Mouse (Mus musculus): Measurements from ENCODE around the gene Yars.

Gene Yars

DNA sequence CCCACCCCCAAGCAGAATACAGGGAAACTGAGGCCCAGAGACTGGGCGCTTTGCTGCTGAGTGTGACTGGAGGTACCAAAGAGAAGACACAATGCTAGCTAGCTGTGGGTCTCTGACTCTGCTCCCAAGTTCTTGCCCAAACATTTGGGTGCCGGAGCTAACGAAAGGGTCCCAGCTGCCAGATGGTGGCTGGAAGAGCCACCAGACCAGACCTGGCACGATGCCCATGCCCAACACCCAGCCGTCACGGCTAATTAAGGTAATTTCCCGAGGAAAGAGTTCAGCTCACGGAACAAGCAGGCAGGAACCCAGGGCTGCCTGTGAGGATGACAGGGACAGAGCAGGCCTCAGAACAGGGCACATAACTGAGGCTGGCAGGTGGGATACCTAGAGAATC lies 38.4 kb downstream of the Yars start:
- no peak for DNase-seq (ENCODE audit: low spot score)

- no peak for DNase-seq (ENCODE audit: low spot score)
These were observed 41.4 kb downstream of the Yars start for GRCm38 (mm10) chr4:129230926-129231325.

GRCm38 (mm10) chr4:129231594-129232450 lies 42.3 kb downstream of the Yars start:
- no peak for DNase-seq (ENCODE audit: low spot score)

- no peak for DNase-seq (ENCODE audit: low spot score)
These were observed 43.2 kb downstream of the Yars start for GRCm38 (mm10) chr4:129232561-129233360.

GRCm38 (mm10) chr4:129234488-129234887 lies 44.9 kb downstream of the Yars start:
- no peak for DNase-seq (ENCODE audit: low spot score)

GRCm38 (mm10) chr4:129235147-129235546 lies 45.6 kb downstream of the Yars start:
- DNase-seq (ENCODE audit: low spot score): no peak

GRCm38 (mm10) chr4:129236236-129236813 lies 46.8 kb downstream of the Yars start:
- no peak for DNase-seq (ENCODE audit: low spot score)

GRCm38 (mm10) chr4:129237843-129238441 lies 48.4 kb downstream of the Yars start:
- DNase-seq (ENCODE audit: low spot score): no peak

- no peak for DNase-seq (ENCODE audit: low spot score)
These were observed 49.0 kb downstream of the Yars start for GRCm38 (mm10) chr4:129238579-129239016.

DNA sequence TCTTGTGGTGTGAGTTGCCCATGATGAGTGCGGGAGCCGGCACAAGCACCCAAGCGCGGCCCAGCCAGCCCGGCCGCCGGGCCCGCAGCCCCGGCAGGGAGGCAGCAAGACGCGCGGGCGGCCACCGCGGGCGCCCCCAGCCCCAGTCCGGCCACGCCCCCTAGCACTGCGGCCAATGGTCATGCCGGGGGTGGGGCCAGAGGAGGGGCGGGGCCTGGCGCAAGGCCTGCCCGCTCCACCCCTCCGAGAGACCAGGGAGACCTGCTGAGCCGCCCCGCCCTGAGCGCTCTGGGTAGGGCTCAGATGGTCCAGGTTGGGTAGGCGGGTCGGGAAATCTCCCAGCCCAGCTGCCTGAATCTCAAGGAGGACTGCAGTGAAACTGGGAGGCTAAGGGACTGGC lies 49.5 kb downstream of the Yars start:
- no peak for DNase-seq (ENCODE audit: low spot score)

- no peak for DNase-seq (ENCODE audit: low spot score)
These were observed 52.3 kb downstream of the Yars start for GRCm38 (mm10) chr4:129241898-129242297.

DNA sequence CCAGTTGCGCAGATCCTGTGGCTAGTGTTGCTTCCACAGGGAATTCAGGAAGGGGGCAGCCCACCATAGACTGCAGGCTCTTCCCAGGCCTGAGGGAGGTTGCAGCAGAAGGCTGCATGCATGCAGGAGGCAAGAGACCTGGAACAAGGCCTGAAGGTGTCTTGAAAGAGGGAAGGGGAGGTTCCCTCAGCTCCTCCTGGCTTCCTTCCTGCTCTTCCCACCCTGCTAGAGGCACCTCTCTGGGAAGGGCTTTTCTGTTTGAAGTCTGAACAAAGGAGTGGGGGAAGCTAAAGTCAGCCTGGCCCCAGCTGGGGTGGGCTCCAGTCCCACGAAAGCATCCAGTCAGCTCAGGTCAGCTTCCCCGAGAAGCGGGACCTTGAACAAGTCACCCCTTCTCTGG lies 52.8 kb downstream of the Yars start:
- no peak for DNase-seq (ENCODE audit: low spot score)

DNA sequence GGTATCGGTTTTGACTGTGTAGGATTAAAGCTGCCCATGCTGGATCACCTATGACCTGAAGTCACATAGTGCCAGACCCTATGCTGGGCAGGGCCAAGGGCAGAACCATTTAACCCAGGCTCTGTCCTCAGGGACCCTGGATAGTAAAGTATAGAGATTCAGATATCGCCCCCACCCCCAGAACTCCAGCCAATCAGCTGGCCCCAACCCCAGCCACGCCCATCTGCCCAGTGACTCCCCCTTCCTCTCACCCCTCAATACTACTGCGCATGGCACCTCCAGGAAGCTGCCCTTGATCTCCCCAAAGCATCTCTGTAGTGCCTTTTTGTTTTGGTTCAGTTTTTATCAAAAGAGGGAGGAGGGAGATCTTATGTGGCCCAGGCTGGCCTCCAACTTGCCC lies 53.2 kb downstream of the Yars start:
- DNase-seq (ENCODE audit: low spot score): no peak

DNA sequence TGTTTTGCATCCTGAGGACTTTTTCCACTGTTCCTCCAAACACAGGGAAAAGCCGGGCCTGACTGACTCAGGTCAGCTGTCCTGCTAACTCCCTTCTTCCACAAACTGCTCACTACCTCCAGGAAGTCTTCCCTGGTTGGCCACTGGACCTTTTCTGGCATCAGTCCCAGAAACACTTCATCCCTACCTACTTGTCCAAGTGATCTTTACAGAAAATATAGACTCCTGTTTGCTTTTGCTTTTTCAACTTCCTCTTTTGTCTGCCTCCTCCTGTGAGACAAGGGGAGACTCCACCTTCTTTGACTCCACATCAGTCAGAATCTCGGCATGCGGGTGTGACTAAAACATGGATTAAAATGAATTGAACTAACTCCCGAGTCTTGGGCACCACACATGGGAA lies 55.2 kb downstream of the Yars start:
- no peak for DNase-seq (ENCODE audit: low spot score)

DNA sequence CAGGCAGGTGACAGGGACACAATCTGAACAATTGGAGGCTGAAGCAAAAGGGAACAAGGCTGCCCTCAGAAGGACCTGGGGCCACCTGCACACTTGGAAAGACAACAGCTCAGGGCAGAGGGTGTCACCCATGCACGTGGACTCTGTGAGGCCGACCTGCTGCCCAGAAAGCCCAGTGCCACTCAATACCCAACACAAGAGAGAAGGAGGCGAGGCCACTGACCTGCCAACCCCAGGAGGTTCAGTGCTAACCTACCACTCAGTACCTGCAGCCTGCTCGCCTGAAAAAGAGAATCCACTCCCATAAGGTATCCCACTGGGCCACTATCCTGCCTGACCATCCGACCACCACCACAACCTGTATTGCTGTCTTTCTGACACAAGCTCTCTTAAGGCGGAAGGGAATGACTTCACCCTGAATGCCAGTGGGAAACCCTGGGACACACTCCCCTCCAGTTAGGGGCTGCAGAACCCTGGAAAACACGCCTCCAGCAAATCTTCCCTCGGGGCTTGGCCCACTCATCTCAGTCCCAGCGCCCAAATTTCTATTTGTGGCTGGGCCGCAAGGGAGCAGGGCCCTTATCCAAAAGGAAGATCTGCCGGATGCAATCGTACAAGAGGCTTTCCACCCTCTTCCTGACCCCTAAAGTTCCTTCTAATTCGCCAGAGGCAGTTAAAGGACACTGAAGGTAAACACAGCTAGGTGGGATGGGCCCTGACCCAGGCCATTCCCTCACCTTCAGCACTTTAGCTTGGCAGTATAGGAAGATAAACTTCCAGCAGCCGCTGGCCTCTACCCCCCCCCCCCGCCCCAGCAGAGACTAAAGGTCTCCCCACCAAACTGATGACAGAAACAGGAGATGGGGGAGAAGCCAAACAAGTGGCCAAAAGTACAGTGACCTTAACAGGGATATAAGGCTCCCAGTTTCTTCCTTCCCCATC lies 57.1 kb downstream of the Yars start:
- no peak for DNase-seq (ENCODE audit: low spot score)

DNA sequence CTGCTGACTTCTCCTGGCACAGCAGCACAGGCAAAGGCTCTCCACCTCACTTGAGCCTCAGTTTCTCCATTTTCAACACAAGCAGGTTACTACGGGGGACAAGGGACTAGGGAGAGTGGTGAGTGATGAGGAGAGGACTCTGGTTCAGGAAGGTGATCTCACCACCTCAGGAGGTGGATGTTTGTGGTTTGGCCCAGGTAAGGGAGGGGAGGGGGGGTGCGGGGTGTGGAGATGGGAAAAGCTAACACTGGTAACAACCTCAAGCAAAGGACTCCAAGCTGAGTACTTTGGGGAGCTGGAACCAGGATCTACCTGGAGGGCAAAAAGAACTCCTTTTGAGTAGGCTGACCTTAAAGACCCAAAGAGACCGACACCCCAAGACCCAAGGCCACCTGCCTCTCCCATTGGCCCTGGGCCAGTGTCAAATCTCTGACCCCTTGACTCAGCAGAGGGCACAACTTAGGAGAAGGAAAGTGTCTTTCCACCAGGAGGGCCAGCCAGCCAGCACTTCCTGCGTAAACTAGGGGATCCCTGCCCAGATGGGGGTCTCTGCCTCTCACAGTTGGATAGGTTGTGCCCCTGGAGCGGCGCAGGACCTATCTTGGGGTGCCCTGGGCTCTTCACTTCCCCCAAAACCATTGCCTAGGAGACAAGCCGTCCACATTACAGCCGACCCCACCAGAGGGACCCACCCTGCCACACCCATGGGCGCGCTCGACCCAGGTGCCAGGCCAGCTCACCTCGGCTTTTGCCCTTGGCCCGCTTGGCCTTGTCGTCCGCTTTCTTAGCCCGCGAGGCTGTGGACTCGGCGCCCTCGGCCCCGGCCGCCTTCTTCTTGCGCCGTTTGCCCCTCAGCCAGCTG lies 58.1 kb downstream of the Yars start:
- no peak for DNase-seq (ENCODE audit: low spot score)

- no peak for DNase-seq (ENCODE audit: low spot score)
These were observed 58.7 kb downstream of the Yars start for GRCm38 (mm10) chr4:129248243-129248767.

DNA sequence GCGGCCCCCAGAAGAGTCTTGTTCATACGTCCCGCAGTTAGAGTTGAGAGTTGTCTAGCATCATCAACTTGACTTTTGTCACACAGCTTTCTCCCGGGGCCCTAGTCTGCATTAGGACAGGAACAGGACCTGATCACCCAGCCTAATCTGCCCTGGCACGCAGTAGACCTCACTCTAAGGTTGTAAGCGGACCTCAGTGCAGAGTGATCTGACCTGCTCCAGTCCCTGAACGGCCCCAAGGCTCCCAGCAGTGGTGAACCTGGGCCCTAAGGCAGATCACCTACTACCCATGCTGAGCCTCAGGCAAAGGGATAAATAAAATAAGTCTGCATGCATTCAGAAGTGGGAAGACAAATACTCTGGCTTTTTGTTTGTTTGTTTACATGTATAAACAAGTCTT lies 59.7 kb downstream of the Yars start:
- DNase-seq (ENCODE audit: low spot score): no peak

- DNase-seq (ENCODE audit: low spot score): peak; percentile 24
These were observed 61.4 kb downstream of the Yars start for GRCm38 (mm10) chr4:129250759-129251481.

Measured in adipocyte (in vitro differentiated cells).